Mouse (Mus musculus) forelimb bud, embryonic 11.5 days (tissue): ENCODE measurements around the gene H2-Ke6.
A peak's percentile ranks its signal among the peaks of the same experiment; 100 is the strongest.
"Not testable (repeated sequence)": the region's sequence is repeated elsewhere in the genome, so short reads cannot be mapped to it uniquely, and the experiment has no call there.

Source experiments
- DNase-seq: peaks from one replicate; pipeline ENCODE4 v3.0.0-alpha.2; 2012; ENCODE audit warnings: low read depth, low spot score

Gene H2-Ke6

DNA sequence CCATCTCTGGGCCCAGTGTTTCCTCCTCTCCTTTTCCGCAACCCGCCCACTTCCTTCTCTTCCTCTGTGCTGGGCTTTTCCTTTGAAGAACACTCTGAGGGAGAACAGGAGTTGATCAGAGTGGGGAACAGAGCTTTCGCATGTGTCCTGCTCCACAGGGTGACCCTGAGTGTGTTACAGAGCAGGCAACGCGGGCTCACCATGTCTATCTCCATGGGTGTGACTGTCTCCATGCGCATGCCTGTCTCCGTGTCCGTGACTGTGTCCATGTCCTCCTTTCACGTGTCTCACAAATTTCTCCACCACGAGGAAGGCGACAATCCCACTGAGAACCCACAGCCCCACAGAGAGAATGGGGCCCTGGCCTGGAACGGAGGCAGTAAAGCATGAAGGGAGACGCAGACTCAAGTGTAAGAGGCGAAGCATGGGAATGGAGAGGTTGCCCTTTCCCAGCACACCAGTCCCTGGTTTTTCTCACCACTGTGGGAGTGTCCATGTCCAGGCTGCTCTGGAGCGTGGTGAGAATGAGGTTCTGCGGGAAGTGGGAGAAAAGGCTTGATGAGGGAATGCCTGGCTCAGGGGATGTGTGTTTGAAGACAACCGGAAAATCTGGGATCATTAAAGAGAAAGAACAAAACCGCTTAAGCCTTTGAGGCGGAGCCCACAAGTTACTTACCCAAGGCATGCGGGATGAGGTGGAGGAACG lies 2.2 kb upstream of the H2-Ke6 start:
- no peak for DNase-seq

- no peak for DNase-seq
Observed at GRCm38 (mm10) chr17:34029150-34029889, 1.5 kb upstream of the H2-Ke6 start.

GRCm38 (mm10) chr17:34028501-34029149 lies 765 bp upstream of the H2-Ke6 start:
- no peak for DNase-seq

- no peak for DNase-seq
Observed at GRCm38 (mm10) chr17:34026917-34027655, 774 bp downstream of the H2-Ke6 start.

- no peak for DNase-seq
Observed at GRCm38 (mm10) chr17:34026221-34026620, 1.6 kb downstream of the H2-Ke6 start.

DNA sequence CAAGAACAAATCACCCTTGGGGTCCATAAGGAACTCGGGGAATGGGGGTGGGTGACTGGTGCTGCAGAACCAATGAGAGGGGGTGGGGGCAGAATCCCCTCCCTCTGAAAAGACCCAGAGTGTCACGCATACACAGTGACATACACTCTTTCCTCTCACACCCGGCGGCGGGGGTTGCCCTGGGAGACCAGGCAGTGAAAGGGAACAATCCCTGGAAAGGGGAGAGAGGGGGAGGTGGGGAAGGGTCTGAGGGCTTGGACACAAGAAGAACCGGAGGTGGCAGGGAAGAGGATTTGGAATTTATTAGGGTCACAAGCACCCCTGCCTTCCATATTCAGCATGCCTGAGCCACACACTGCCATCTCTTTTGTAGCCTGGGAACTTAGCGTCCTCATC lies 2.1 kb downstream of the H2-Ke6 start:
- DNase-seq: no peak

DNA sequence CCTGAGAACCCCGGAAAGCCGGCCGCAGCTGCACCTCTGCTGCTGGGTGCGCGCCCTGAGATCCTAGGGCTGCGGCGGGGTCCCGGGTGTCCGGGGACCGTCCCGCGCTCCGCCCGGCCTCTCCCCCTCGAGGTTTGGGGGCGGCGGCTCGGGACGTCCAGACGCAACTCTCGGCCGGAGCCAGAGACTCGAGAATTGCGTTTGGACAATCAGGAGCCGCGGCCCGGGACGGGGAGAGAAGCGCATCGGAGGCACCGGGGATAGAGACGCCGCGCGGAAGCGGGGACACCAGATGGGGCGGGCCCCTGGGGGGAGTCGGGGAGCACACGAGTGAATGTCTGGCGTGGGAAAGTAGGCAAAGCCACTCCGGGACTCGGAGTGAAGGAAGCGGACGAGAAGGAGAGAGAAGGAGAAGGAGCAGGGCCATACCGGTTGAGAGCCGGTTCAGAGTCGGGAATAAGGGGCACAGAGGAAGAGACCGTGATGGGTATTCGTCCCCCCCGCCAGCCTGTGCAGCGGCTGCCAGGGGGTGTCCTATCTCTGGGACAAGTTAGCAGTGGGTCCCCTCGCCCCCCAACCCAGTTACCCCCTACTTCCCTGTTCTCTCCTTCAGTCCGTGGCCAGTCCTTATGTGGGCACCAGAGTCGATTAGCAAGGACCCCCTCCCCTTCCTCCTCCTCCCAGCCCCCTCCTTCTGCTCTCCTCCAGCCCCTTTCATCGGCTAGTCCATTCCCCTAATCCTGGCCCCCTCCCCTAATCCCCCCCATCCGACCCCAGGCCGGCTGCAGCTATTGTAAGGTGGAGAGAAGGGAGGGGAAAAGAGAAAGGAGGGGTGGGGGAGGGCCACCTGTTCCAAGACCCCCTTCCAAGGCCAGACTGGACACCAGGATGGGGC lies 2.8 kb downstream of the H2-Ke6 start:
- no peak for DNase-seq

DNA sequence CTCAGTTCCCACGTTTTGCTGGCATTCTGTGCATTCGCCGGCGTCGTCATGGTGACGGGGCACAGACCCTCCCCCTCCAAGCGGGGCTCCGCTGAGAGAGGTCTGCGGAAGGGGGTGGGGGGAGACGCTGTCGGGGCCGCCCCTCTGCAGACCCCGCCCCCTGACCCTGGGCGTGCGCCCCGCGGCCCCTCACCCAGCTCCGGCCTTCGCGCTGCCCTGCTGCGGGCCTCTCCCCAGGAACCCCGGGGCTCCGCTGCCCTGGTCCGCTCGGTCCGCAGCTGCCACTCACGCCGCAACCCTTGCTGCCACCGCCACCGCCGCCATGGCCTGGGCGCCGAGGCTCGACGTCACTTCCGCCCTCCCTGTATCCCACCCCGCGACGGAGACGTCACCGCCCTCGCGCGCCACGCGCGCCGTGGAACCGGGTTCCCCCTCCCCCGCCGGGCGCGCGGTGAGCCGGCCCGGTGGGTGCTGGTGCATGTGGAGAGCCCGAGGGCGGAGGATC lies 3.5 kb downstream of the H2-Ke6 start, which contains the start of gene Ring1:
Ring1 (minus strand) TSS at position 364 of the 505 bp plus-strand sequence.
- peak; percentile 87 for DNase-seq

DNA sequence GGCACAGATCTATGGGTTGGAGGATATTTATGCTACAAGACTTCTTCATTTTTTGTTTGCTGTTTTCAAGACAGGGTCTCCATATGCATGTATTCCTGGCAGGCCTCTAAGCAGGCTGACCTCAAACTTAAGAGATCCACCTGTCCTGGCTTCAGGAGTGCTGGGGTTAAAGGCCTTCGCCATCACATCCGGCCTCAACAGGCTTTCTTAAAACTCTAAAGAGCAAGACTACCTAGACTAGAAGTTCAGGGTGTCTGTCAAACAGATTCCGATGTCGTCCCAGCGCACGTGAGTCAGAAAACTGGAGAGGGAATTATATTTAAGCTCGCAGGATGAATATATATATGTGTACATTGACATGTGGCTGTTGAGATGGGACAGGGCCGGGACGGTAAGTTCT lies 4.2 kb downstream of the H2-Ke6 start:
- no peak for DNase-seq

GRCm38 (mm10) chr17:34022987-34023386 lies 4.9 kb downstream of the H2-Ke6 start:
- DNase-seq: no peak

DNA sequence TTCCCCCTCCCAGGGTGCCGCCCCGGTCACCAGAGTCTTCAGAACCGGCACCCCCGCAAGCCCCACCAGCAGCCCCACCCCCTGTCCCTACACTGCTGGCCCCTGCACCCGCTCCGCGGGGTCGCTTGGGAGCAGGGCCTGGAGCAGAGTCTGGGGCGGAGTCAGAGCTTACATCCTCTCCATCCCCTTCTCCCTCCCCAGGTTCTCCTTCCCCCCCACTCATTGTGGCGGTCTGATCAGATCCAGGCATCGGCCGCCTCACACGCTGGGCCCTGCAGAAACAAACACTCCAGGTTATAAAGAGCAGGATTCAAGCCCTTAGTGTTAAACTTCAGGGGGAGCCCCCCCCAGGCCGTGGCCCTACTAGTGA lies 5.5 kb downstream of the H2-Ke6 start:
- no peak for DNase-seq

- no peak for DNase-seq
Observed at GRCm38 (mm10) chr17:34021539-34022413, 6.1 kb downstream of the H2-Ke6 start.

DNA sequence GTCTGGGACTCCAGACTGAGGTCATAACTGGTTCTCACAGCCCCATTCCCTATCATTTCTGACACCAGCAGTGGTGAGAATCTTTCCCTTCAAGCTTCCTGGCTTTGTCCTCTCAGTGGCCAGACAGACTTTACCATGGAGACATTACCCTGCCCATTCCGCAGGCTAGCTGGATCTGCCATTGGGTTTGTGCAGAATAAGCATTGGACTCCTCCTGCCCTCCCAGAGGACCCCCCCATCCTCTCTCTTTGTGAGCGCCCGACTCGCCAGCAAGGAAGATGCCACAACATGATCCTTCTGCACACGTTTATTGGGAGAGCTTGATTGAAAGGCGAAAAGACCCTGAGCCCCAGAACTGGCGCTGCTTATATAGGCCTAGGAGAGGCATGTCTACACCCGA lies 14.4 kb downstream of the H2-Ke6 start:
- no peak for DNase-seq

GRCm38 (mm10) chr17:34010156-34010555 lies 17.7 kb downstream of the H2-Ke6 start:
- no peak for DNase-seq

DNA sequence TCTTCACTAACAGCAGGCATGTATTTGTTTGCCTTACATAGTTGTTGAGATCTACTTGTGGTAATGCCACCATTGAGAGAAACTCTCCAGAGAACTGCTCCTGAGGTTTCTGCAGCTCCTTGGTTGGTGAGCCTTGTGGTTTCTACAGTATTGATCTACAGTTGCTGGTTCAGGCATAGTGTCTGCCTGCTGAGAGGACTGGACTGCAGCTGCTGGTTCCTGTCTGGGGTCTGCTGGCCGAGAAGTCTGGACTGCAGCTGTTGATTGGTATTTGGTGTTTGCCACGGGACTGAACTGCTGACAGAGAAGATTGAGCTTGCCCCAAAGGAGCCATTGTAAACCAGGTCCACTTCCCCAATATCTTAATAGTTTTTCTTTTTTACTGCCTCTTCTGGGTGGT lies 21.3 kb downstream of the H2-Ke6 start:
- no peak for DNase-seq

DNA sequence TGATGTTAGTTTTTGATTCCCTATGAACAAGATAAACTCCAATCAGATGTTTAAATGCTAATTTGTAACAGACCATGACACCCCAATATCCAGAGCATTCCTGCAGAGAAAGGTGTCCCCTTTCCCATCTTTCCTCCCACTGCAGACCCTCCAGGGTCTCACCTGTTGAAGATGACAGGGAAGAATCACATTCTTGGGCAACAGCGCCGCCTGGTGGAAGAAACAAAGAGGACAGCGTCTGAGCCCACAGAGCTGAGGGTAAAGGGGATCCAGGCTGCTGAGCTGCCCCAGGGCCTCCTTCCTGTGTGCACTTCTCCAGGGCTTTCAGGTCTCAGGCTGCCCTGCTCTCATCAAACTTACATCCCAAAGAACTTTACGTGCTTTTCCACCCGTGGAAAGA lies 24.4 kb downstream of the H2-Ke6 start:
- DNase-seq: no peak

GRCm38 (mm10) chr17:34000796-34001195 lies 27.1 kb downstream of the H2-Ke6 start:
- DNase-seq: not testable (repeated sequence)

DNA sequence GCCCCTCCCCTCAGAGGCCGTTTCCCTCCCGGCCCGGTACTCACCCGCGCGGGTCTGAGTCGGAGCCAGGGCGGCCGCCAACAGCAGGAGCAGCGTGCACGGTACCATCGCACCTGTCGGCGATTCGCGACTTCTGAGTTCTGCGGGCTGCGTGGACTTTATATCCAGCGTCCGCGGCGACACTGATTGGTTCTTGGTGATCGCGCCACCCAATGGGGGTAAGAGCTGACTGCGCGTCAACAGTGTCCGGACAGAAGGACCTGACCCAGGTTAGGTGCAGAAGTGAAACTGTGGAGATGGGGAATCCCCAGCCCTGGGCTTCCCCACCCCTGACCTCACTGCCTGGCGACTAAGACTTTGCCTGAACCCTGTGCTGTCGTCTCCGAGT lies 27.7 kb downstream of the H2-Ke6 start, which contains the start of gene H2-K1:
H2-K1 (minus strand) TSS at position 198 of the 388 bp plus-strand sequence.
- peak; percentile 82 for DNase-seq

DNA sequence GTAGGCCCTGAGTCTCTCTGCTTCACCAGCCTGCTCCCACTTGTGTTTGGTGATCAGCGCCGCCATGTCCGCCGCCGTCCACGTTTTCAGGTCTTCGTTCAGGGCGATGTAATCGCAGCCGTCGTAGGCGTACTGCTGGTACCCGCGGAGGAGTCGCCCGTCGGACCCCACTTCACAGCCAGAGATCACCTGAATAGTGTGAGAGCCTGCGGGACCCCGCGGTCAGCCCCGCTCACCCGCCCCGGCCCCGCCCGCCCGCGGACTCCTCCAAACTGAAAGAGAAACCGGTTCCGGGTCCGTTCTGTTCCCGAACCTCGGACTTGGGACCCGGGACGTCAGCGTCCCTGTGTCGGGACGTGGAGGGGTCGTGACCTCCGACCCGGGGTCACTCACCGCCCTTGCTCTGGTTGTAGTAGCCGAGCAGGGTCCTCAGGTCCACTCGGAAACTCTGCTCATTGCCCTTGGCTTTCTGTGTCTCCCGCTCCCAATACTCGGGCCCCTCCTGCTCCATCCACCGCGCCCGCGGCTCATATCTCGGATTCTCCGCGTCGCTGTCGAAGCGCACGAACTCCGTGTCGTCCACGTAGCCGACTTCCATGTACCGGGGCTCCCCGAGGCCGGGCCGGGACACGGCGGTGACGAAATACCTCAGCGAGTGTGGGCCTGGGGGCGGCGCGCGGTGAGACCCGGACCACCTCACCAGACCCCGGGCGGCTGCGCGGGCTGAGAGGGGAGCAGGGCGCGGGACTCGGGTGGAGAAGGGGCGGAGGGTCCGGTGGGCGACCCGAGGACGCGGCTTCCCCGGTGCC lies 28.3 kb downstream of the H2-Ke6 start:
- DNase-seq: no peak
